Mouse (Mus musculus) duodenum, adult 2 months (tissue): ENCODE results near the gene Zfp784. TPM values are rescaled to one million over a fixed set of nuclear protein-coding genes. Genes with fewer than 3 reads are reported as not detected.

Source experiments
- polyA plus RNA-seq: library from polyadenylated mRNA; depleted of rRNA; stranded (reverse); fragments of >200 nt; gene quantifications from 2 replicates; pipeline ENCODE4 v1.2.3, GENCODE M21; 2012; ENCODE audit warnings: low replicate concordance; rRNA removed

Zfp784 gene
- polyA plus RNA-seq, result 6.7 and 8.4 TPM in 2 replicates

GRCm38 (mm10) chr7:5038109-5038732 is at the start of gene Zfp784:
Gene Zfp784 (minus strand): TSS chr7:5038446.

GRCm38 (mm10) chr7:5080010-5080751 is 41.9 kb upstream of the Zfp784 start, which contains the start of gene Epn1:
Gene Epn1 (plus strand): TSS chr7:5080235.

GRCm38 (mm10) chr7:5061774-5062359 is 23.6 kb upstream of the Zfp784 start, which contains the start of gene U2af2:
Gene U2af2 (plus strand): TSS chr7:5062143.

GRCm38 (mm10) chr7:5051193-5052192 is 13.2 kb upstream of the Zfp784 start, which contains the start of gene Zfp580:
Gene Zfp580 (plus strand): TSS chr7:5051538.

GRCm38 (mm10) chr7:5033818-5034217 is 4.4 kb downstream of the Zfp784 start, which contains the start of gene 4632433K11Rik:
Gene 4632433K11Rik (plus strand): TSS chr7:5034118.

GRCm38 (mm10) chr7:5020000-5020681 is 18.1 kb downstream of the Zfp784 start, which contains the start of the genes Zfp865 and Ccdc106:
Gene Zfp865 (plus strand): TSS chr7:5020376.
Gene Ccdc106 (plus strand): TSS chr7:5020553.

GRCm38 (mm10) chr7:5015118-5016001 is 22.9 kb downstream of the Zfp784 start, which contains the start of gene Gm44973:
Gene Gm44973 (plus strand): TSS chr7:5015496.

GRCm38 (mm10) chr7:5014251-5015117 is 23.8 kb downstream of the Zfp784 start, which contains the start of the genes Zfp524 and Fiz1:
Gene Zfp524 (plus strand): TSS chr7:5014415.
Gene Fiz1 (minus strand): TSS chr7:5014697.

GRCm38 (mm10) chr7:4996003-4996895 is 42.0 kb downstream of the Zfp784 start, which contains the start of gene Zfp579:
Gene Zfp579 (minus strand): TSS chr7:4996158.

Other genes starting within 250 kb of the Zfp784 start
- 245 and 842 TPM in 2 replicates for gene Tmem238, start 248.8 kb downstream of the Zfp784 start, polyA plus RNA-seq
- 347 and 393 TPM in 2 replicates for gene Rpl28, start 245.6 kb downstream of the Zfp784 start, polyA plus RNA-seq
- gene Ube2s, start 225.9 kb downstream of the Zfp784 start, polyA plus RNA-seq, result 184 and 256 TPM in 2 replicates
- gene Shisa7, start 193.8 kb downstream of the Zfp784 start, polyA plus RNA-seq, result 0.19 and 3.1 TPM in 2 replicates
- gene Isoc2b, start 168.2 kb downstream of the Zfp784 start, polyA plus RNA-seq, result 31.8 and 33.1 TPM in 2 replicates
- 34.1 and 38.8 TPM in 2 replicates for gene Isoc2a, start 161.3 kb downstream of the Zfp784 start, polyA plus RNA-seq
- gene Gm36210, start 131.9 kb downstream of the Zfp784 start, polyA plus RNA-seq, result not detected in 2 replicates
- gene Zfp628, start 123.2 kb downstream of the Zfp784 start, polyA plus RNA-seq, result 26.2 and 34.2 TPM in 2 replicates
- gene Nat14, start 116.4 kb downstream of the Zfp784 start, polyA plus RNA-seq, result 8.4 and 8.7 TPM in 2 replicates
- 2.7 and 4.6 TPM in 2 replicates for gene Ssc5d, start 112.7 kb downstream of the Zfp784 start, polyA plus RNA-seq
- not detected in 2 replicates for gene Sbk2, start 74.0 kb downstream of the Zfp784 start, polyA plus RNA-seq
- 0.02 TPM in 1 of 2 replicates, not detected in the other for gene Sbk3, start 67.3 kb downstream of the Zfp784 start, polyA plus RNA-seq
- gene Zfp579, start 42.3 kb downstream of the Zfp784 start, polyA plus RNA-seq, result 39.0 and 47.9 TPM in 2 replicates
- 46.4 and 57.1 TPM in 2 replicates for gene Zfp524, start 24.0 kb downstream of the Zfp784 start, polyA plus RNA-seq
- 24.9 and 25.9 TPM in 2 replicates for gene Fiz1, start 23.7 kb downstream of the Zfp784 start, polyA plus RNA-seq
- gene Gm44973, start 22.9 kb downstream of the Zfp784 start, polyA plus RNA-seq, result not detected in 2 replicates
- gene Zfp865, start 18.1 kb downstream of the Zfp784 start, polyA plus RNA-seq, result 29.9 and 32.6 TPM in 2 replicates
- 1.6 and 2.3 TPM in 2 replicates for gene Ccdc106, start 17.9 kb downstream of the Zfp784 start, polyA plus RNA-seq
- gene 4632433K11Rik, start 4.3 kb downstream of the Zfp784 start, polyA plus RNA-seq, result not detected in 2 replicates
- gene Zfp580, start 13.1 kb upstream of the Zfp784 start, polyA plus RNA-seq, result 18.1 and 22.7 TPM in 2 replicates
- 108 and 110 TPM in 2 replicates for gene U2af2, start 23.7 kb upstream of the Zfp784 start, polyA plus RNA-seq
- gene Epn1, start 41.8 kb upstream of the Zfp784 start, polyA plus RNA-seq, result 442 and 660 TPM in 2 replicates
- gene Rfpl4, start 78.5 kb upstream of the Zfp784 start, polyA plus RNA-seq, result not detected in 2 replicates
- 0.21 and 0.47 TPM in 2 replicates for gene Rasl2-9, start 87.5 kb upstream of the Zfp784 start, polyA plus RNA-seq
- gene Vmn1r55, start 111.2 kb upstream of the Zfp784 start, polyA plus RNA-seq, result not detected in 2 replicates
- gene Vmn1r56, start 158.3 kb upstream of the Zfp784 start, polyA plus RNA-seq, result not detected in 2 replicates
- gene Vmn1r57, start 180.0 kb upstream of the Zfp784 start, polyA plus RNA-seq, result not detected in 2 replicates